Mouse (Mus musculus) heart, embryonic 14.5 days (tissue): Measurements from ENCODE around the gene Olfr1419. TPM values are rescaled to one million over a fixed set of nuclear protein-coding genes. Genes with fewer than 3 reads are reported as not detected.
A peak's percentile ranks its signal among the peaks of the same experiment; 100 is the strongest.
"Not testable (repeated sequence)": the region's sequence is repeated elsewhere in the genome, so short reads cannot be mapped to it uniquely, and the experiment has no call there.

Experiments
- ATAC-seq: fragments of 200-750 bp; cut with Nextera tagmentation; 2 replicates; pipeline ENCODE4 v1.8.0; 2017; ENCODE audit warnings: low read depth, moderate TSS enrichment; ENCODE audit not compliant: insufficient number of reproducible peaks, insufficient read depth, low FRiP score
- H3K27ac ChIP-seq, 2 experiments: fragments of 200-500 bp in 1 of 2; fragments of 300-500 bp in 1 of 2; sonication (generic) in 1 of 2; replicated peaks in 1 of 2; 2 replicates each; pipeline ENCODE4 v1.5.1; 2012 to 2014; ENCODE audit warnings: low read depth in 2 of 2, low read length in 2 of 2, control low read depth in 1 of 2, mild to moderate bottlenecking in 1 of 2, mixed read lengths in 1 of 2; ENCODE audit not compliant: control insufficient read depth in 1 of 2, insufficient read depth in 1 of 2
- H3K27me3 ChIP-seq: fragments of 300-500 bp; sonication (generic); 2 replicates; pipeline ENCODE4 v1.6.1; 2014; ENCODE audit warnings: mild to moderate bottlenecking, low read length, control low read depth; ENCODE audit not compliant: control insufficient read depth, insufficient read depth
- H3K36me3 ChIP-seq: fragments of 300-500 bp; sonication (generic); 2 replicates; pipeline ENCODE4 v1.6.1; 2014; ENCODE audit warnings: mild to moderate bottlenecking, control low read depth, low read length, mixed read lengths; ENCODE audit not compliant: control insufficient read depth, insufficient read depth
- H3K4me1 ChIP-seq, 2 experiments: fragments of 200-500 bp in 1 of 2; fragments of 300-500 bp in 1 of 2; sonication (generic) in 1 of 2; 2 replicates each; pipeline ENCODE4 v1.6.1; 2012 to 2014; ENCODE audit warnings: low read length in 2 of 2, control low read depth in 1 of 2, mixed read lengths in 1 of 2; ENCODE audit not compliant: control insufficient read depth in 2 of 2, insufficient read depth in 2 of 2
- H3K4me2 ChIP-seq: fragments of 300-500 bp; sonication (generic); 2 replicates; pipeline ENCODE4 v1.6.1; 2014; ENCODE audit warnings: mild to moderate bottlenecking, low read length
- H3K4me3 ChIP-seq, 2 experiments: fragments of 200-500 bp in 1 of 2; fragments of 300-500 bp in 1 of 2; sonication (generic) in 1 of 2; 2 replicates each; pipeline ENCODE4 v1.5.1; 2012 to 2014; ENCODE audit warnings: low read length in 2 of 2, mild to moderate bottlenecking in 2 of 2, control low read depth in 1 of 2, low read depth in 1 of 2, moderate library complexity in 1 of 2; ENCODE audit not compliant: control insufficient read depth in 1 of 2, insufficient read depth in 1 of 2
- H3K9ac ChIP-seq: fragments of 300-500 bp; sonication (generic); 2 replicates; pipeline ENCODE4 v1.6.1; 2014; ENCODE audit warnings: mild to moderate bottlenecking, low read length
- H3K9me3 ChIP-seq: fragments of 300-500 bp; sonication (generic); 2 replicates; pipeline ENCODE4 v1.6.1; 2016; ENCODE audit warnings: low read length, control low read depth; ENCODE audit not compliant: control insufficient read depth
- WGBS: fragments of 180-500 bp; shearing (Covaris S2); extraction: QIAGEN DNeasy Blood & Tissue Kit; methylation state at CpG from one replicate; pipeline ENCODE4 v1.1.7; 2014; 5-methylcytosine and 5-hydroxymethylcytosine counted together
- polyA plus RNA-seq: library from polyadenylated mRNA; unstranded; fragments of >200 nt; fragmentation: Nextera tagmentation; extraction: Ambion mirVana; gene quantifications from 2 replicates; pipeline ENCODE4 v1.2.1, GENCODE M21; 2014

Olfr1419 gene
- polyA plus RNA-seq = not detected in 2 replicates

- no peaks in the 10 kb centered on the region for H3K36me3 ChIP-seq
- no peaks in the 10 kb centered on the region for H3K27me3 ChIP-seq
- H3K27ac ChIP-seq = no peak within 1 kb of the TSS
- H3K4me2 ChIP-seq = no peak within 1 kb of the TSS
- no peaks in the 10 kb centered on the region for H3K9me3 ChIP-seq
- no peak for ATAC-seq
- no peaks in the 10 kb centered on the region for H3K4me1 ChIP-seq
- H3K4me3 ChIP-seq = no peak within 1 kb of the TSS
- no peak within 1 kb of the TSS for H3K9ac ChIP-seq
- WGBS = 33% methylated on average over 1 of the region's 1 CpGs
These were observed at the start of gene Olfr1419 for GRCm38 (mm10) chr19:11875006-11875405. Olfr1419 (minus strand) TSS chr19:11875106.

- WGBS = 92% methylated on average over 2 of the region's 2 CpGs
- not testable (repeated sequence) for H3K4me3 ChIP-seq, H3K27ac ChIP-seq, H3K4me2 ChIP-seq, H3K4me1 ChIP-seq, H3K9me3 ChIP-seq, H3K27me3 ChIP-seq, ATAC-seq, H3K9ac ChIP-seq
- H3K36me3 ChIP-seq = peaks cover 91% of the 10 kb centered on the region
These were observed 47.6 kb upstream of the Olfr1419 start for GRCm38 (mm10) chr19:11922515-11922914.

- Histone ChIP-seq H3K36me3 (peaks cover 91% of the 10 kb centered on the region), H3K27ac (no peak overlapping the region), H3K9me3 (no peaks in the 10 kb centered on the region), H3K27me3 (no peaks in the 10 kb centered on the region), H3K9ac (no peak overlapping the region), H3K4me3 (no peak overlapping the region), H3K4me2 (no peak overlapping the region), H3K4me1 (no peaks in the 10 kb centered on the region)
- 96% methylated on average over 1 of the region's 1 CpGs for WGBS
- ATAC-seq = no peak
These were observed 47.2 kb upstream of the Olfr1419 start for GRCm38 (mm10) chr19:11922068-11922467.

GRCm38 (mm10) chr19:11915804-11916203 is 40.9 kb upstream of the Olfr1419 start:
- no peak overlapping the region for H3K4me3 ChIP-seq
- WGBS = 2% methylated on average over 2 of the region's 2 CpGs
- H3K9ac ChIP-seq = peak overlapping the region; percentile 16; the same call in 1 of the 2 replicates
- H3K9me3 ChIP-seq = no peaks in the 10 kb centered on the region
- H3K36me3 ChIP-seq = peaks cover 47% of the 10 kb centered on the region
- no peaks in the 10 kb centered on the region for H3K27me3 ChIP-seq
- H3K4me2 ChIP-seq = peak overlapping the region; percentile 29; the same call in 1 of the 2 replicates
- H3K27ac ChIP-seq = no peak overlapping the region
- no peak for ATAC-seq
- peaks cover 0 to 26% of the 10 kb centered on the region in 2 experiments for H3K4me1 ChIP-seq

GRCm38 (mm10) chr19:11912533-11913121 is 37.7 kb upstream of the Olfr1419 start:
- H3K27ac ChIP-seq = peak overlapping the region; percentile 80 to 98
- H3K4me3 ChIP-seq = peak overlapping the region; percentile 71 to 89
- peak overlapping the region; percentile 96 for H3K9ac ChIP-seq
- no peaks in the 10 kb centered on the region for H3K27me3 ChIP-seq
- WGBS = under 1% methylated on average over 52 of the region's 54 CpGs
- no peaks in the 10 kb centered on the region for H3K9me3 ChIP-seq
- peak overlapping the region; percentile 74 for H3K4me2 ChIP-seq
- peaks cover 0 to 26% of the 10 kb centered on the region in 2 experiments for H3K4me1 ChIP-seq
- peak; percentile 68 for ATAC-seq
- peaks cover 24% of the 10 kb centered on the region for H3K36me3 ChIP-seq

GRCm38 (mm10) chr19:11912037-11912532 is 37.2 kb upstream of the Olfr1419 start, which contains the start of gene Patl1:
Patl1 (plus strand) TSS chr19:11912399.
- Histone ChIP-seq H3K9me3 (no peaks in the 10 kb centered on the region), H3K36me3 (peaks cover 18% of the 10 kb centered on the region), H3K27ac (peak within 1 kb of the TSS; percentile 98), H3K9ac (peak within 1 kb of the TSS; percentile 96), H3K4me3 (peak within 1 kb of the TSS; percentile 71 to 89), H3K4me2 (peak within 1 kb of the TSS; percentile 87), H3K4me1 (peaks cover 0 to 26% of the 10 kb centered on the region in 2 experiments), H3K27me3 (no peaks in the 10 kb centered on the region)
- 0% methylated on average over 53 of the region's 53 CpGs for WGBS
- ATAC-seq = peak; percentile 96

GRCm38 (mm10) chr19:11911603-11912002 is 36.7 kb upstream of the Olfr1419 start:
- ATAC-seq = no peak
- peaks cover 0 to 26% of the 10 kb centered on the region in 2 experiments for H3K4me1 ChIP-seq
- peak overlapping the region; percentile 87 for H3K4me2 ChIP-seq
- H3K4me3 ChIP-seq = peak overlapping the region; percentile 70 to 89
- H3K36me3 ChIP-seq = peaks cover 14% of the 10 kb centered on the region
- peak overlapping the region; percentile 96 for H3K9ac ChIP-seq
- no peaks in the 10 kb centered on the region for H3K9me3 ChIP-seq
- no peaks in the 10 kb centered on the region for H3K27me3 ChIP-seq
- peak overlapping the region; percentile 98 for H3K27ac ChIP-seq
- WGBS = 2% methylated on average over 17 of the region's 17 CpGs
